Comparison of ENCODE assay signal across 7 mouse cellular contexts in genomic region chr9:86570946-86571345, GRCm38 (mm10). TPM values are rescaled to one million over a fixed set of nuclear protein-coding genes. Genes with fewer than 3 reads are reported as not detected.
DNase-seq lines count a peak whose midpoint lies in the region; ATAC-seq and TF ChIP-seq lines count a peak whose summit lies in the region.

No protein-coding gene starts in this region.

- H3K27me3 ChIP-seq in forebrain, embryonic 16.5 days (replicated peaks; ENCODE audit: control insufficient read depth, insufficient read depth, low read length) = no peaks in the 10 kb centered on the region
- H3K27me3 ChIP-seq in liver, postnatal 0 days (ENCODE audit: insufficient read depth, low read length) = no peaks in the 10 kb centered on the region

- no peak for TF ChIP-seq CTCF in liver, postnatal 0 days (IDR thresholded peaks at IDR 0.05; ENCODE audit: low read depth)

- TF ChIP-seq EP300 in liver, postnatal 0 days (IDR thresholded peaks at IDR 0.05; ENCODE audit: low read depth) = no peak

- no peaks in the 10 kb centered on the region for H3K9me3 ChIP-seq in forebrain, embryonic 16.5 days (ENCODE audit: control insufficient read depth, low read length)
- H3K9me3 ChIP-seq in liver, postnatal 0 days (ENCODE audit: low read length) = no peaks in the 10 kb centered on the region

- peak overlapping the region; percentile 87; the same call in 1 of the 2 replicates for H3K9ac ChIP-seq in forebrain, embryonic 16.5 days (replicated peaks; ENCODE audit: low read depth, low read length)
- peak overlapping the region; percentile 70; the same call in 1 of the 2 replicates for H3K9ac ChIP-seq in liver, postnatal 0 days (replicated peaks)

- H3K4me1 ChIP-seq in forebrain, embryonic 16.5 days (replicated peaks; ENCODE audit: control insufficient read depth, insufficient read depth, low read length) = peaks cover 14% of the 10 kb centered on the region
- H3K4me1 ChIP-seq in liver, postnatal 0 days (ENCODE audit: insufficient read depth) = peaks cover 19% of the 10 kb centered on the region

- peaks cover 11% of the 10 kb centered on the region for H3K36me3 ChIP-seq in forebrain, embryonic 16.5 days (ENCODE audit: control insufficient read depth, insufficient read depth)
- peaks cover 3% of the 10 kb centered on the region; the same call in 1 of the 2 replicates for H3K36me3 ChIP-seq in liver, postnatal 0 days (replicated peaks; ENCODE audit: insufficient read depth, low read length)

- no peak for ATAC-seq in forebrain, embryonic 16.5 days
- peak; percentile 15; the same call in 1 of the 2 replicates for ATAC-seq in liver, postnatal 0 days

- peak overlapping the region; percentile 90 for H3K4me3 ChIP-seq in forebrain, embryonic 16.5 days (replicated peaks; ENCODE audit: low read length)
- peak overlapping the region; percentile 64 for H3K4me3 ChIP-seq in liver, postnatal 0 days (ENCODE audit: low read depth, low read length)

- DNase-seq in 3T3-L1 (ENCODE audit: low read depth, low spot score) (peak; percentile 59), A20 (ENCODE audit: low read depth, low spot score) (peak; percentile 32)
- DNase-seq in liver, postnatal 0 days = no peak
- no peak for DNase-seq in frontal cortex, postnatal 10 days (ENCODE audit: low spot score in 2 of 2)
- DNase-seq in left cerebral cortex, postnatal 10 days (ENCODE audit: extremely low spot score in 1 of 2, low spot score in 2 of 2) = no peak
- no peak for DNase-seq in frontal cortex, postnatal 36 days (ENCODE audit: low spot score in 2 of 2)

- H3K4me2 ChIP-seq in forebrain, embryonic 16.5 days (ENCODE audit: low read length) = peak overlapping the region; percentile 71
- peak overlapping the region; percentile 98 for H3K4me2 ChIP-seq in liver, postnatal 0 days (ENCODE audit: low read depth, low read length)

- intact Hi-C loops in left cerebral cortex, postnatal 10 days (cut with DNase I) = loop anchor here (5.0 kb wide), 1 partner anchor 824 kb away; the partner anchor contains the start of gene Ibtk

- 19% methylated on average over 8 of the region's 8 CpGs for WGBS in forebrain, embryonic 16.5 days
- WGBS in liver, postnatal 0 days (ENCODE audit: insufficient replicate concordance) = 13% methylated on average over 8 of the region's 8 CpGs

- H3K27ac ChIP-seq in forebrain, embryonic 16.5 days (ENCODE audit: low read length) = no peak overlapping the region
- peak overlapping the region; percentile 79 for H3K27ac ChIP-seq in liver, postnatal 0 days (ENCODE audit: low read depth)

RNA-seq across cellular contexts. Expression of gene Pgm3, which starts 0.7 kb away (rescaled TPM):
- 42.1 and 48.7 TPM in 2 replicates for polyA plus RNA-seq in forebrain, embryonic 16.5 days (2015; fragmentation: Nextera tagmentation; extraction: Ambion mirVana)
- 26.5 and 28.2 TPM in 2 replicates for polyA plus RNA-seq in liver, postnatal 0 days (2015; fragmentation: Nextera tagmentation; extraction: Ambion mirVana)
- 10 to 100 TPM; 18.1 to 21.7 TPM for total RNA-seq in left cerebral cortex, postnatal 10 days (2021)

RNA-seq across cellular contexts. Expression of gene Rwdd2a, which starts 0.8 kb away (rescaled TPM):
- 7.7 and 12.0 TPM in 2 replicates for polyA plus RNA-seq in forebrain, embryonic 16.5 days (2015; fragmentation: Nextera tagmentation; extraction: Ambion mirVana)
- 1.2 and 1.4 TPM in 2 replicates for polyA plus RNA-seq in liver, postnatal 0 days (2015; fragmentation: Nextera tagmentation; extraction: Ambion mirVana)
- 10 to 100 TPM; 41.4 to 42.8 TPM for total RNA-seq in left cerebral cortex, postnatal 10 days (2021)

Comparison
In these comparisons a context has a peak if more than half of its experiments do, and no peak if none do; other contexts are left out.
1. DNase-seq: peak in 3T3-L1 (single experiment) and A20 (single experiment); none in liver, postnatal 0 days (single experiment), frontal cortex, postnatal 10 days (0 of 2), left cerebral cortex, postnatal 10 days (0 of 2) and frontal cortex, postnatal 36 days (0 of 2).